Mouse (Mus musculus): ENCODE data around the gene Txlna.

Txlna gene

GRCm38 (mm10) chr4:129640638-129641467 is at the start of gene Txlna:
Gene Txlna (minus strand): TSS chr4:129641065.
- peak; percentile 96 to 97 for DNase-seq (ENCODE audit: low spot score in 2 of 2)

GRCm38 (mm10) chr4:129684531-129684930 is 43.7 kb upstream of the Txlna start:
- DNase-seq (ENCODE audit: low spot score in 2 of 2): no peak

GRCm38 (mm10) chr4:129683901-129684493 is 43.1 kb upstream of the Txlna start:
- DNase-seq (ENCODE audit: low spot score in 2 of 2): no peak

- no peak for DNase-seq (ENCODE audit: low spot score in 2 of 2)
Observed at GRCm38 (mm10) chr4:129681837-129682236, 41.0 kb upstream of the Txlna start.

- no peak for DNase-seq (ENCODE audit: low spot score in 2 of 2)
Observed at GRCm38 (mm10) chr4:129672878-129673449, 32.1 kb upstream of the Txlna start.

GRCm38 (mm10) chr4:129672083-129672877 is 31.4 kb upstream of the Txlna start, which contains the start of gene Kpna6:
Gene Kpna6 (minus strand): TSS chr4:129672767.
- peak; percentile 82 to 93 for DNase-seq (ENCODE audit: low spot score in 2 of 2)

GRCm38 (mm10) chr4:129671491-129672082 is 30.7 kb upstream of the Txlna start:
- peak; percentile 58 to 76 for DNase-seq (ENCODE audit: low spot score in 2 of 2)

GRCm38 (mm10) chr4:129662255-129662813 is 21.5 kb upstream of the Txlna start:
- no peak for DNase-seq (ENCODE audit: low spot score in 2 of 2)

GRCm38 (mm10) chr4:129661584-129661983 is 20.7 kb upstream of the Txlna start:
- no peak for DNase-seq (ENCODE audit: low spot score in 2 of 2)

- no peak for DNase-seq (ENCODE audit: low spot score in 2 of 2)
Observed at GRCm38 (mm10) chr4:129654770-129655169, 13.9 kb upstream of the Txlna start.

GRCm38 (mm10) chr4:129650359-129650758 is 9.5 kb upstream of the Txlna start:
- no peak for DNase-seq (ENCODE audit: low spot score in 2 of 2)

- DNase-seq (ENCODE audit: low spot score in 2 of 2): no peak
Observed at GRCm38 (mm10) chr4:129648656-129649055, 7.8 kb upstream of the Txlna start.

- DNase-seq (ENCODE audit: low spot score in 2 of 2): no peak
Observed at GRCm38 (mm10) chr4:129645204-129645603, 4.3 kb upstream of the Txlna start.

- no peak for DNase-seq (ENCODE audit: low spot score in 2 of 2)
Observed at GRCm38 (mm10) chr4:129641756-129642155, 891 bp upstream of the Txlna start.

- DNase-seq (ENCODE audit: low spot score in 2 of 2): no peak
Observed at GRCm38 (mm10) chr4:129640101-129640637, 696 bp downstream of the Txlna start.

- no peak for DNase-seq (ENCODE audit: low spot score in 2 of 2)
Observed at GRCm38 (mm10) chr4:129639221-129639620, 1.6 kb downstream of the Txlna start.

GRCm38 (mm10) chr4:129633852-129634251 is 7.0 kb downstream of the Txlna start:
- DNase-seq (ENCODE audit: low spot score in 2 of 2): no peak

- no peak for DNase-seq (ENCODE audit: low spot score in 2 of 2)
Observed at GRCm38 (mm10) chr4:129631867-129632266, 9.0 kb downstream of the Txlna start.

GRCm38 (mm10) chr4:129630944-129631343 is 9.9 kb downstream of the Txlna start:
- DNase-seq (ENCODE audit: low spot score in 2 of 2): no peak

- no peak for DNase-seq (ENCODE audit: low spot score in 2 of 2)
Observed at GRCm38 (mm10) chr4:129626035-129626434, 14.8 kb downstream of the Txlna start.

GRCm38 (mm10) chr4:129625496-129625895 is 15.4 kb downstream of the Txlna start:
- DNase-seq (ENCODE audit: low spot score in 2 of 2): no peak

All from spleen, postnatal 4 days (tissue).